Mouse (Mus musculus): Measurements from ENCODE around the gene Plagl1. TPM values are rescaled to one million over a fixed set of nuclear protein-coding genes. Genes with fewer than 3 reads are reported as not detected.

Plagl1 gene
- 1 to 10 TPM; 3.2 to 4.0 TPM for polyA plus RNA-seq (2017; shearing (Covaris generic))

DNA sequence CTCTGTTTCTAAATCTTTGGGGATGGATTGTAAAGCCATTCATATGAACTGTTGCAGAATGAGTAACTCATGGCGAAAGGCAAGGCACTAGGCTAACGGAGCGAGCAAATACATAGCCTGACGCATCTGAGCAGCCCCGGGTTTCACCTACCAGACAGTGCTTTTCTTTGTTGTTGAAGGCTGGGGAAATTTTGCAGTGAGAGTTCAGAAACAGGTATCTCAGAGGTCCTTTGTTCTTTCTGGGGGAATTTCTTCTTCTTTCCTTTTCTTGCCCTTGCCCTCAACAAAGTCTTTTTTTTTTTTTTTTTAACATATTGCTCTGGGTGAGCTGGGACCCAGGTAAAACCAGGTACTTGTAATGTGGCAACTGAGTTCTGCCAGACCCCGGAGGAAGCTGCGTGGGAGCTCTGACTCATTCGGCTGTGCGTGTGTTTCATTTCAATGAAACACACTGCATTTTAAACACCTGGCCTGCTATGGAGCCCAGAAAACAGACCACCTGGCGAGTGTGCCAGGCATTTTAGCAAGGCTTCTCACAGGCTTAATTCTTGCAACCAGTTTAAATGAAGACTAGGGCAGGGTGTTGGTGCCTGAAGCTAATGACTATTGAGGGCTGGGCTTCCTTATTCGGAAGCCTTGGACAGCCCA lies at the start of gene Plagl1:
TSS of gene Plagl1 (plus strand) at position 484 of the 648 bp plus-strand sequence.

GRCm38 (mm10) chr10:13177973-13178624 lies 117.8 kb downstream of the Plagl1 start, which contains the start of gene Zc2hc1b:
Gene Zc2hc1b, minus strand, starts transcription at chr10:13178023.

Other genes starting within 250 kb of the Plagl1 start
- 100 to 1,000 TPM; 206 to 245 TPM for gene Utrn, start 191.1 kb upstream of the Plagl1 start, polyA plus RNA-seq (2017; shearing (Covaris generic))
- 10 to 100 TPM; 24.6 to 56.9 TPM for gene Stx11, start 96.2 kb upstream of the Plagl1 start, polyA plus RNA-seq (2017; shearing (Covaris generic))
- gene Sf3b5, start 55.2 kb upstream of the Plagl1 start, polyA plus RNA-seq (2017; shearing (Covaris generic)), result 10 to 100 TPM; 30.6 to 31.0 TPM
- not detected for gene Zc2hc1b, start 117.5 kb downstream of the Plagl1 start, polyA plus RNA-seq (2017; shearing (Covaris generic))
- gene Ltv1, start 132.7 kb downstream of the Plagl1 start, polyA plus RNA-seq (2017; shearing (Covaris generic)), result 10 to 100 TPM; 37.6 to 63.3 TPM

Data from activated CD4-positive, CD25-positive, alpha-beta regulatory T cell (primary cell).